Mouse (Mus musculus) kidney, postnatal 14 days (tissue): ENCODE data around the gene Wdfy1.

Experiments used
- DNase-seq: peaks from one replicate; pipeline ENCODE4 v3.0.0; 2022; ENCODE audit warnings: mixed read lengths

Wdfy1 gene

GRCm38 (mm10) chr1:79760656-79761055 lies 15.3 kb downstream of the Wdfy1 start:
- DNase-seq, result peak; percentile 85

GRCm38 (mm10) chr1:79759436-79759972 lies 16.4 kb downstream of the Wdfy1 start:
- DNase-seq, result no peak

- DNase-seq, result no peak
Measured at GRCm38 (mm10) chr1:79759006-79759405, 16.9 kb downstream of the Wdfy1 start.

GRCm38 (mm10) chr1:79757597-79757996 lies 18.3 kb downstream of the Wdfy1 start:
- DNase-seq, result no peak

DNA sequence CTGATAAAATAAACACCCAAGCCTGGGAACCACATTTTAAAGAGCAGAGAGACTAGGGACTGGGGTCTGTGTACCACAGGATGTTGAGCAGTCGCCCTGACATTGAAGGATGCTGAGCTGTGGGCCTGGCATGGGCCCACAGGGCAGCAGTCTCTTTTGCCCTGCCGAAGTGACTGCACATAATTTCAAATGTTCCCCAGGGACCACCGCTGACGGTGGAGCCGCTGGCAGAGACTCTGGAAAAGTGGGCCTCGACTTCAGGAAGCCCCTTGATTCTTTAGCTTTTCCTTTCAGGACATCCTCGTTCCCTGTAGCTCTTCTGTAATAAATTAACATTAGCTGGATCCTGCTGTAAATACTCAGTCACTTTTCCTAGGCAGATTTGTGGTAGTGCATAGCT lies 18.8 kb downstream of the Wdfy1 start:
- DNase-seq, result peak; percentile 81

DNA sequence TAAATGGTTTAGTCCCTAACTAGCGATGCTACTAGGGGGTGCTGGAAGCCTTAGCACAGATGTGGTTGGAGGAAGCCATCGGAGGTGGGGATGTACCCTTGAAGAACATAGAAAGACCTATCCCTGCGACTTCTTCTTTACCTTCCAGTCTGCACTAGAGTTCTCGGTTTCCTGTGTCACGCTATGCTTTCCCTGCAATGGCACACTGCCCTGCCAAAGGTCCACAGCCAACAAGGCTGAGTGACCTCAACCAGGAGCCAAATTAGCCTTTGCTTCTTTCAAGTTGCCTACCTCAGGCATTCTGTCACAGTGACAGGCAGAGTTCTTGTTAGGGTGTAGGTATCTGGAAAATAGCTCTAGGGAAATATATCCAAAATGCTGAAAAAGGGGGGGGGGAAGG lies 19.5 kb downstream of the Wdfy1 start:
- DNase-seq, result no peak

GRCm38 (mm10) chr1:79755376-79755775 lies 20.6 kb downstream of the Wdfy1 start:
- DNase-seq, result no peak

DNA sequence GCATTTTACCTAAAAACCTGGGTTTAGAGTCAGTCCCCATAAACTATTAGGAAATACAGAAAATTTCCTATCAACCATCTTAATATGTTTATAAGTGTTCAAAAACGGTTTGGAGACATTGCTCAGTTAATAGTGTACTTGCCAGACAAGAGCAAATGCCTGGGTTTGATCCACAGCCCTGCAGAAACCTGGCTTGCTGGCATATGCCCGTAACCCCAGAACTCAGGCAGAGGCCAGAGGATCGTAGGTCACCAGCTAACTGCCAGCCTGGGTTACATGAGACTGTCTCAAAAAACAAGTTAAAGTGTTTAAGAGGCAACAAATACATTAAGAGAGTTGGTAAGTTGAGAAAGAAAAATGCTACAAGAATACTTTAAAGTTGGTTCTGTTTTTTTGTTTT lies 21.0 kb downstream of the Wdfy1 start:
- DNase-seq, result no peak

GRCm38 (mm10) chr1:79753456-79753855 lies 22.5 kb downstream of the Wdfy1 start:
- DNase-seq, result no peak

GRCm38 (mm10) chr1:79752714-79753340 lies 23.1 kb downstream of the Wdfy1 start:
- no peak for DNase-seq

GRCm38 (mm10) chr1:79752015-79752695 lies 23.8 kb downstream of the Wdfy1 start:
- DNase-seq, result no peak

DNA sequence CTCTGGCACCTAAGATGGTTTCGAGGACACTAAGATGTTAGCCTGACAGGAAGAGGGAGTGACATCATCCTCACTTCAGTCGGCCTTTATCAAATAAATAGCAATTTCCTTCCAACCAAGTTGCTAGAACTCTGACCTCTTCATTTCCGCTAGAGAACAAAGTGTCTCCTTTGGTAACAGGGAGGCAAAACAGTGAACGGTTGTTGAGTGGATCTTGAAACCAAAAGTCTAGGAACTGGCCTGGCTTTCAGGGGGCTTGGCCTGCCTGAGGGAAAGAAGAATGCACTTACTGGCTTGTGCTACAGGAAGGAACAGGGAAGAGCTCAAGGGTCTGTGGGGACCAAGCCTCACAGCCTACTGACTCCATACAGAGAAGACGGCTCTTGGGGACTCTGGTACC lies 24.8 kb downstream of the Wdfy1 start:
- DNase-seq, result peak; percentile 59

- DNase-seq, result no peak
Measured at GRCm38 (mm10) chr1:79746056-79746455, 29.9 kb downstream of the Wdfy1 start.

GRCm38 (mm10) chr1:79743385-79743784 lies 32.6 kb downstream of the Wdfy1 start:
- DNase-seq, result no peak

DNA sequence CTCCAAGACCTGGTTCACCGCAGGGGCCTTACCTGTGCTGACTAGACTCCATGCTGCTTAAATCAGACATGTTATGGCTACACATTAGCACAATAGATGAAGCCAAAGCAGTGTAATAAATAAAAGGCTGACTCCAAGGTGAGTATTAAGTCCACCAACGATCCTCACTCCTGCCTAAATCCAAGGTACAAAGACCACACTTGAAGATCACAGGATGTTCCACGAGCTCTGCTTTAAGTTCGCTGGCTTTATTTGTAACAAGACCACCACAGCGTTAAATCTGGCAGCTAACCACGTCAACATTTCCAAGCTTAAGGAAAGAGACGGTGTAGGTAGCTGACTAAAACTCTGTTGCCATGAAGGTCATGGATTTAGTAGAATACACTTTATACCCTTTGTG lies 33.0 kb downstream of the Wdfy1 start:
- peak; percentile 51 for DNase-seq

GRCm38 (mm10) chr1:79741002-79741401 lies 34.9 kb downstream of the Wdfy1 start:
- peak; percentile 44 for DNase-seq

GRCm38 (mm10) chr1:79739726-79740125 lies 36.2 kb downstream of the Wdfy1 start:
- DNase-seq, result no peak

GRCm38 (mm10) chr1:79736408-79736807 lies 39.5 kb downstream of the Wdfy1 start:
- no peak for DNase-seq

DNA sequence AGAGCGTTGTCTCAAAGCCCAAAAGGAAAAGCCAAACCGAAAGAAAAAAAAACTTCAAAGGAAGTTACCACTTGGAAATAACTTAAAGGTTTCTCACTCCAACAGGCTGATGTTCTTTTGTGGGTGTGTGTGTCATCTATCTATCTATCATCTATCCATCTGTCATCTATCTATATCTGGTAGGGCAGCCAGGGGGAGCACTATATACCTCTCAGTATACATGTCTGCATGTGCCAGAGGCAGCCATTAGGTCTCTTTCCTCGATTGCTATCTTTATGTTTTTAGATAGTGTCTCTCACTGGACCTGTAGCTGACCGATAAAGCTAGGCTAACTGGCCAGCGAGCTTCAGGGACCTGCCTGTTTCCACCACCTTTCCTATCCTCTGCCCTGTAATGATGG lies 41.1 kb downstream of the Wdfy1 start:
- no peak for DNase-seq

GRCm38 (mm10) chr1:79714152-79714923 lies 61.6 kb downstream of the Wdfy1 start:
- peak; percentile 55 for DNase-seq

- no peak for DNase-seq
Measured at GRCm38 (mm10) chr1:79713081-79713480, 62.9 kb downstream of the Wdfy1 start.

GRCm38 (mm10) chr1:79711147-79712126 lies 64.5 kb downstream of the Wdfy1 start:
- DNase-seq, result peak; percentile 24
